Mouse (Mus musculus): Measurements from ENCODE around the gene Serpinc1.

DNA sequence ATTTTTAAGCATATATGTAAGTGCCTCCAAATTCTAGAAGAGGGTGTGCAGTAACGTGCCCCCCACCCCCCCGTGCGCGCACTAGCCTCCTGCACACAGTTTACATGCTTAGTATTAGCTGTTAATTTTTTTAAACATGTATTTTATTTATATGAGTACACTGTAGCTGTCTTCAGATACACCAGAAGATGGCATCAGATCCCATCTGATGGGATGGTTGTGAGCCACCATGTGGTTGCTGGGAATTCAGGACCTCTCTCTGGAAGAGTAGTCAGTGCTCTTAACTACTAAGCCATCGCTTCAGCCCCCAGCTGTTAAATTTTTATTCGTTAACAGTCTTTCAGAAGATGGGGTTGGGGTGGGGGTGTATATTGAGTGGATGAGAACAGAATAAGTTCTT is 42.8 kb upstream of the Serpinc1 start:
- TF ChIP-seq CTCF (conservative IDR thresholded peaks at IDR 0.05; ENCODE audit: low read length) (no peak), POU5F1 (IDR thresholded peaks at IDR 0.05; ENCODE audit: borderline replicate concordance, low read length) (no peak), NANOG (IDR thresholded peaks at IDR 0.05; ENCODE audit: borderline replicate concordance, low read length) (no peak)
